Mouse (Mus musculus) neural tube, embryonic 13.5 days (tissue): ENCODE data around the gene Wdr18. TPM values are rescaled to one million over a fixed set of nuclear protein-coding genes. Genes with fewer than 3 reads are reported as not detected.

Source experiments
- ATAC-seq: fragments of 200-750 bp; cut with Nextera tagmentation; 2 replicates; pipeline ENCODE4 v1.8.0; 2017; ENCODE audit warnings: low read depth, mild to moderate bottlenecking, moderate TSS enrichment, moderate library complexity
- H3K27ac ChIP-seq: fragments of 300-500 bp; sonication (generic); replicated peaks from 2 replicates; pipeline ENCODE4 v1.5.1; 2015; ENCODE audit warnings: moderate library complexity, mild to moderate bottlenecking, inconsistent platforms
- H3K27me3 ChIP-seq: fragments of 300-500 bp; sonication (generic); 2 replicates; pipeline ENCODE4 v1.6.1; 2015; ENCODE audit warnings: mild to moderate bottlenecking, inconsistent platforms
- H3K36me3 ChIP-seq: fragments of 300-500 bp; sonication (generic); 2 replicates; pipeline ENCODE4 v1.6.1; 2015; ENCODE audit warnings: mild to moderate bottlenecking, inconsistent platforms
- H3K4me1 ChIP-seq: fragments of 300-500 bp; sonication (generic); replicated peaks from 2 replicates; pipeline ENCODE4 v1.6.1; 2015; ENCODE audit warnings: inconsistent platforms
- H3K4me2 ChIP-seq: fragments of 300-500 bp; sonication (generic); 2 replicates; pipeline ENCODE4 v1.6.1; 2015; ENCODE audit warnings: inconsistent platforms, mild to moderate bottlenecking, moderate library complexity
- H3K4me3 ChIP-seq: fragments of 300-500 bp; sonication (generic); 2 replicates; pipeline ENCODE4 v1.5.1; 2015; ENCODE audit warnings: mild to moderate bottlenecking, inconsistent platforms
- H3K9ac ChIP-seq: fragments of 300-500 bp; sonication (generic); 2 replicates; pipeline ENCODE4 v1.6.1; 2015; ENCODE audit warnings: moderate library complexity, mild to moderate bottlenecking, inconsistent platforms
- H3K9me3 ChIP-seq: fragments of 300-500 bp; sonication (generic); 2 replicates; pipeline ENCODE4 v1.6.1; 2016; ENCODE audit warnings: inconsistent platforms
- WGBS: fragments of 180-500 bp; shearing (Covaris S2); methylation state at CpG from one replicate; pipeline ENCODE4 v1.1.7; 2015; 5-methylcytosine and 5-hydroxymethylcytosine counted together
- polyA plus RNA-seq: library from polyadenylated mRNA; unstranded; fragments of >200 nt; fragmentation: Nextera tagmentation; extraction: Ambion mirVana; gene quantifications from 2 replicates; pipeline ENCODE4 v1.2.1, GENCODE M21; 2015

Gene Wdr18
- polyA plus RNA-seq, 1 experiment from 2014 or later: 85.7 TPM

GRCm38 (mm10) chr10:79920056-79920890 is 39.7 kb upstream of the Wdr18 start:
- no peak for ATAC-seq
- peak overlapping the region; percentile 51 for H3K4me2 ChIP-seq
- no peaks in the 10 kb centered on the region for H3K36me3 ChIP-seq
- H3K4me1 ChIP-seq: peaks cover 38% of the 10 kb centered on the region
- no peak overlapping the region for H3K27ac ChIP-seq
- peak overlapping the region; percentile 27 for H3K4me3 ChIP-seq
- no peaks in the 10 kb centered on the region for H3K9me3 ChIP-seq
- H3K9ac ChIP-seq: no peak overlapping the region
- H3K27me3 ChIP-seq: peaks cover 72% of the 10 kb centered on the region
- 15% methylated on average over 26 of the region's 26 CpGs for WGBS

- H3K9ac ChIP-seq: peak within 1 kb of the TSS; percentile 60
- no peaks in the 10 kb centered on the region for H3K9me3 ChIP-seq
- peaks cover 37% of the 10 kb centered on the region for H3K4me1 ChIP-seq
- 3% methylated on average over 41 of the region's 41 CpGs for WGBS
- no peaks in the 10 kb centered on the region for H3K36me3 ChIP-seq
- no peak for ATAC-seq
- peak within 1 kb of the TSS; percentile 27 for H3K4me3 ChIP-seq
- peak within 1 kb of the TSS; percentile 51 for H3K4me2 ChIP-seq
- H3K27ac ChIP-seq: no peak within 1 kb of the TSS
- peaks cover 72% of the 10 kb centered on the region for H3K27me3 ChIP-seq
Measured at GRCm38 (mm10) chr10:79920958-79921535, 38.9 kb upstream of the Wdr18 start, which contains the start of gene R3hdm4. Gene R3hdm4 (minus strand): TSS chr10:79921208.

- H3K4me1 ChIP-seq: peaks cover 39% of the 10 kb centered on the region
- peak overlapping the region; percentile 51 for H3K4me2 ChIP-seq
- no peaks in the 10 kb centered on the region for H3K9me3 ChIP-seq
- H3K4me3 ChIP-seq: peak overlapping the region; percentile 27
- 1% methylated on average over 34 of the region's 34 CpGs for WGBS
- peak overlapping the region; percentile 60 for H3K9ac ChIP-seq
- H3K27me3 ChIP-seq: peaks cover 72% of the 10 kb centered on the region
- no peak overlapping the region for H3K27ac ChIP-seq
- no peak for ATAC-seq
- H3K36me3 ChIP-seq: no peaks in the 10 kb centered on the region
Measured at GRCm38 (mm10) chr10:79921572-79921971, 38.4 kb upstream of the Wdr18 start.

- Histone ChIP-seq H3K4me3 (peak overlapping the region; percentile 10; the same call in 1 of the 2 replicates), H3K36me3 (no peaks in the 10 kb centered on the region), H3K9ac (0 out of 2 replicates have a peak overlapping the region, but pooled peaks have one; percentile 94), H3K4me2 (peak overlapping the region; percentile 76), H3K9me3 (no peaks in the 10 kb centered on the region), H3K27me3 (peaks cover 42% of the 10 kb centered on the region), H3K27ac (no peak overlapping the region), H3K4me1 (peaks cover 42% of the 10 kb centered on the region)
- ATAC-seq: no peak
- WGBS: 11% methylated on average over 29 of the region's 29 CpGs
Measured at GRCm38 (mm10) chr10:79924998-79925784, 34.8 kb upstream of the Wdr18 start.

GRCm38 (mm10) chr10:79925785-79926490 is 34.0 kb upstream of the Wdr18 start:
- Histone ChIP-seq H3K9me3 (no peaks in the 10 kb centered on the region), H3K27me3 (peaks cover 34% of the 10 kb centered on the region), H3K4me1 (peaks cover 45% of the 10 kb centered on the region), H3K4me3 (peak overlapping the region; percentile 96), H3K36me3 (peaks cover 4% of the 10 kb centered on the region), H3K27ac (peak overlapping the region; percentile 96; the same call in 1 of the 2 replicates), H3K9ac (peak overlapping the region; percentile 94), H3K4me2 (peak overlapping the region; percentile 76)
- 9% methylated on average over 15 of the region's 15 CpGs for WGBS
- 0 out of 2 replicates have a peak, but pooled peaks have one; percentile 1 for ATAC-seq

GRCm38 (mm10) chr10:79926491-79927323 is 33.2 kb upstream of the Wdr18 start, which contains the start of gene Arid3a:
Gene Arid3a (plus strand): TSS chr10:79927043.
- WGBS: under 1% methylated on average over 63 of the region's 63 CpGs
- Histone ChIP-seq H3K4me2 (peak within 1 kb of the TSS; percentile 76), H3K27me3 (peaks cover 27% of the 10 kb centered on the region), H3K36me3 (peaks cover 12% of the 10 kb centered on the region), H3K9me3 (no peaks in the 10 kb centered on the region), H3K4me1 (peaks cover 45% of the 10 kb centered on the region), H3K4me3 (peak within 1 kb of the TSS; percentile 96), H3K9ac (peak within 1 kb of the TSS; percentile 94), H3K27ac (peak within 1 kb of the TSS; percentile 96)
- peak; percentile 77 for ATAC-seq

GRCm38 (mm10) chr10:79927324-79928029 is 32.5 kb upstream of the Wdr18 start:
- Histone ChIP-seq H3K27ac (peak overlapping the region; percentile 96), H3K4me2 (peak overlapping the region; percentile 76), H3K9ac (peak overlapping the region; percentile 94), H3K9me3 (no peaks in the 10 kb centered on the region), H3K27me3 (peaks cover 19% of the 10 kb centered on the region), H3K36me3 (peaks cover 19% of the 10 kb centered on the region), H3K4me3 (peak overlapping the region; percentile 96), H3K4me1 (peaks cover 50% of the 10 kb centered on the region)
- peak; percentile 44 for ATAC-seq
- 1% methylated on average over 53 of the region's 54 CpGs for WGBS

- ATAC-seq: no peak
- peaks cover 25% of the 10 kb centered on the region for H3K36me3 ChIP-seq
- peak overlapping the region; percentile 76 for H3K4me2 ChIP-seq
- H3K9me3 ChIP-seq: no peaks in the 10 kb centered on the region
- WGBS: under 1% methylated on average over 29 of the region's 29 CpGs
- H3K27ac ChIP-seq: peak overlapping the region; percentile 96
- H3K4me1 ChIP-seq: peaks cover 57% of the 10 kb centered on the region
- H3K9ac ChIP-seq: peak overlapping the region; percentile 94
- peak overlapping the region; percentile 96 for H3K4me3 ChIP-seq
- peaks cover 12% of the 10 kb centered on the region for H3K27me3 ChIP-seq
Measured at GRCm38 (mm10) chr10:79928030-79928694, 31.8 kb upstream of the Wdr18 start.

- 12% methylated on average over 9 of the region's 9 CpGs for WGBS
- Histone ChIP-seq H3K4me1 (peaks cover 66% of the 10 kb centered on the region), H3K27me3 (peaks cover 3% of the 10 kb centered on the region; the same call in 1 of the 2 replicates), H3K4me3 (peak overlapping the region; percentile 96), H3K9ac (peak overlapping the region; percentile 94), H3K27ac (peak overlapping the region; percentile 96), H3K9me3 (no peaks in the 10 kb centered on the region), H3K36me3 (peaks cover 34% of the 10 kb centered on the region), H3K4me2 (peak overlapping the region; percentile 76)
- ATAC-seq: no peak
Measured at GRCm38 (mm10) chr10:79928907-79929701, 30.8 kb upstream of the Wdr18 start.
